Mouse (Mus musculus) testis, adult 2 months (tissue): ENCODE data around the gene Mmel1.

Source experiments
- CTCF ChIP-seq: fragments of 200-500 bp; IDR thresholded peaks from 2 replicates; pipeline ENCODE4 v1.5.1; 2012; ENCODE audit warnings: low read depth, mild to moderate bottlenecking, inconsistent platforms, low read length, moderate library complexity; ENCODE audit not compliant: control insufficient read depth, insufficient read depth, insufficient replicate concordance
- POLR2A ChIP-seq: fragments of 200-500 bp; IDR thresholded peaks from 2 replicates; pipeline ENCODE4 v1.6.1; 2012; ENCODE audit warnings: low read depth, mild to moderate bottlenecking, inconsistent platforms, low read length, moderate library complexity; ENCODE audit not compliant: control insufficient read depth

- TF ChIP-seq CTCF: no peak
- no peak for TF ChIP-seq POLR2A
Observed at GRCm38 (mm10) chr4:154885416-154885815, 16.0 kb downstream of the Mmel1 start.
